Mouse (Mus musculus): ENCODE data around the gene Alppl2.

Alppl2 gene

GRCm38 (mm10) chr1:87050700-87051099, 39.0 kb downstream of the Alppl2 start:
- DNase-seq (ENCODE audit: inconsistent age in 2 of 2, low spot score in 1 of 2), result no peak

GRCm38 (mm10) chr1:87050072-87050471, 39.7 kb downstream of the Alppl2 start:
- DNase-seq (ENCODE audit: inconsistent age in 2 of 2, low spot score in 1 of 2), result no peak

- peak; percentile 78 to 94 for DNase-seq (ENCODE audit: inconsistent age in 2 of 2, low spot score in 1 of 2)
Measured at GRCm38 (mm10) chr1:87041814-87042438, 47.8 kb downstream of the Alppl2 start.

GRCm38 (mm10) chr1:87041119-87041518, 48.6 kb downstream of the Alppl2 start:
- peak; percentile 70 to 93 for DNase-seq (ENCODE audit: inconsistent age in 2 of 2, low spot score in 1 of 2)

GRCm38 (mm10) chr1:87038477-87039070, 51.2 kb downstream of the Alppl2 start:
- DNase-seq (ENCODE audit: inconsistent age in 2 of 2, low spot score in 1 of 2), result no peak

Measured in adrenal gland, adult (tissue).